Mouse (Mus musculus) forebrain, postnatal 0 days (tissue): ENCODE measurements around the gene Gm4450. TPM values are rescaled to one million over a fixed set of nuclear protein-coding genes. Genes with fewer than 3 reads are reported as not detected.

Source experiments
- polyA plus RNA-seq: library from polyadenylated mRNA; unstranded; fragments of >200 nt; fragmentation: Nextera tagmentation; extraction: Ambion mirVana; gene quantifications from 2 replicates; pipeline ENCODE4 v1.2.1, GENCODE M21; 2015
- total RNA-seq: library from RNA; depleted of rRNA; stranded (reverse); fragments of >200 nt; gene quantifications from 2 replicates; pipeline ENCODE4 v1.2.3, GENCODE M21; 2014; rRNA removed

The Gm4450 gene
- total and polyA plus RNA-seq, 2 experiments from 2014 or later: not detected

Other genes with a start within 250 kb of the Gm4450 start
- gene Reg4, start 235.0 kb downstream of the Gm4450 start, total RNA-seq: not detected in 2 replicates
- gene Reg4, start 235.0 kb downstream of the Gm4450 start, polyA plus RNA-seq: not detected in 2 replicates
- 22.5 and 26.9 TPM in 2 replicates for gene Hmgcs2, start 176.7 kb downstream of the Gm4450 start, total RNA-seq
- 30.0 and 33.6 TPM in 2 replicates for gene Hmgcs2, start 176.7 kb downstream of the Gm4450 start, polyA plus RNA-seq
- 139 and 151 TPM in 2 replicates for gene Phgdh, start 117.1 kb downstream of the Gm4450 start, total RNA-seq
- gene Phgdh, start 117.1 kb downstream of the Gm4450 start, polyA plus RNA-seq: 149 and 160 TPM in 2 replicates
- gene Zfp697, start 74.7 kb downstream of the Gm4450 start, total RNA-seq: 34.2 and 38.6 TPM in 2 replicates
- 17.4 and 17.7 TPM in 2 replicates for gene Zfp697, start 74.7 kb downstream of the Gm4450 start, polyA plus RNA-seq
- not detected in 2 replicates for gene Hsd3b4, start 53.4 kb upstream of the Gm4450 start, total RNA-seq
- gene Hsd3b4, start 53.4 kb upstream of the Gm4450 start, polyA plus RNA-seq: not detected in 2 replicates
- gene Gm10681, start 131.7 kb upstream of the Gm4450 start, total RNA-seq: not detected in 2 replicates
- gene Gm10681, start 131.7 kb upstream of the Gm4450 start, polyA plus RNA-seq: not detected in 2 replicates
- gene Hsd3b5, start 173.1 kb upstream of the Gm4450 start, total RNA-seq: not detected in 2 replicates
- gene Hsd3b5, start 173.1 kb upstream of the Gm4450 start, polyA plus RNA-seq: not detected in 2 replicates